Mouse (Mus musculus): ENCODE measurements around the gene Man1b1. TPM values are rescaled to one million over a fixed set of nuclear protein-coding genes. Genes with fewer than 3 reads are reported as not detected.

Gene Man1b1
- polyA plus RNA-seq (2014; fragmentation: Nextera tagmentation; extraction: Ambion mirVana), result 69.5 and 87.7 TPM in 2 replicates

- under 1% methylated on average over 78 of the region's 78 CpGs for WGBS
Measured at GRCm38 (mm10) chr2:25332286-25333160, at the start of gene Man1b1. Man1b1 (plus strand) TSS chr2:25332338.

GRCm38 (mm10) chr2:25285551-25285950 is 46.6 kb upstream of the Man1b1 start:
- no peak overlapping the region for H3K4me3 ChIP-seq (ENCODE audit: low read depth, low read length)
- no peaks in the 10 kb centered on the region for H3K4me1 ChIP-seq (ENCODE audit: control insufficient read depth, insufficient read depth, low read length)
- H3K27ac ChIP-seq (ENCODE audit: low read depth, low read length), result no peak overlapping the region
- peaks cover 57% of the 10 kb centered on the region for H3K36me3 ChIP-seq (ENCODE audit: control insufficient read depth, insufficient read depth, low read length)
- H3K27me3 ChIP-seq (replicated peaks; ENCODE audit: control insufficient read depth, insufficient read depth, low read length), result peaks cover 27% of the 10 kb centered on the region
- no peaks in the 10 kb centered on the region for H3K9me3 ChIP-seq (replicated peaks; ENCODE audit: control insufficient read depth, low read length)
- H3K4me2 ChIP-seq (ENCODE audit: low read length), result no peak overlapping the region
- ATAC-seq, result no peak
- DNase-seq (ENCODE audit: low spot score), result no peak
- H3K9ac ChIP-seq (ENCODE audit: low read length), result no peak overlapping the region
- WGBS, result 95% methylated on average over 2 of the region's 2 CpGs

More at GRCm38 (mm10) chr2:25332286-25333160, at the start of gene Man1b1:
- peak; percentile 100 for DNase-seq (ENCODE audit: low spot score)
- H3K36me3 ChIP-seq (ENCODE audit: control insufficient read depth, insufficient read depth, low read length), result peaks cover 37% of the 10 kb centered on the region
- peak within 1 kb of the TSS; percentile 88 for H3K27ac ChIP-seq (ENCODE audit: low read depth, low read length)
- peak within 1 kb of the TSS; percentile 89 for H3K4me3 ChIP-seq (ENCODE audit: low read depth, low read length)
- peak; percentile 99 for ATAC-seq
- H3K4me1 ChIP-seq (ENCODE audit: control insufficient read depth, insufficient read depth, low read length), result peaks cover 13% of the 10 kb centered on the region
- H3K9me3 ChIP-seq (replicated peaks; ENCODE audit: control insufficient read depth, low read length), result no peaks in the 10 kb centered on the region
- H3K9ac ChIP-seq (ENCODE audit: low read length), result peak within 1 kb of the TSS; percentile 92
- H3K27me3 ChIP-seq (replicated peaks; ENCODE audit: control insufficient read depth, insufficient read depth, low read length), result no peaks in the 10 kb centered on the region
- H3K4me2 ChIP-seq (ENCODE audit: low read length), result peak within 1 kb of the TSS; percentile 92

GRCm38 (mm10) chr2:25286314-25286713 is 45.8 kb upstream of the Man1b1 start:
- H3K4me1 ChIP-seq (ENCODE audit: control insufficient read depth, insufficient read depth, low read length), result no peaks in the 10 kb centered on the region
- H3K4me2 ChIP-seq (ENCODE audit: low read length), result no peak overlapping the region
- peaks cover 35% of the 10 kb centered on the region for H3K27me3 ChIP-seq (replicated peaks; ENCODE audit: control insufficient read depth, insufficient read depth, low read length)
- H3K4me3 ChIP-seq (ENCODE audit: low read depth, low read length), result no peak overlapping the region
- no peak overlapping the region for H3K27ac ChIP-seq (ENCODE audit: low read depth, low read length)
- H3K36me3 ChIP-seq (ENCODE audit: control insufficient read depth, insufficient read depth, low read length), result peaks cover 50% of the 10 kb centered on the region
- H3K9me3 ChIP-seq (replicated peaks; ENCODE audit: control insufficient read depth, low read length), result no peaks in the 10 kb centered on the region
- ATAC-seq (no peak), DNase-seq (ENCODE audit: low spot score) (no peak)
- no peak overlapping the region for H3K9ac ChIP-seq (ENCODE audit: low read length)
- WGBS, result 86% methylated on average over 1 of the region's 1 CpGs

GRCm38 (mm10) chr2:25286837-25287636 is 45.1 kb upstream of the Man1b1 start:
- Histone ChIP-seq H3K4me3 (ENCODE audit: low read depth, low read length) (no peak overlapping the region), H3K36me3 (ENCODE audit: control insufficient read depth, insufficient read depth, low read length) (peaks cover 44% of the 10 kb centered on the region), H3K4me1 (ENCODE audit: control insufficient read depth, insufficient read depth, low read length) (no peaks in the 10 kb centered on the region), H3K9me3 (replicated peaks; ENCODE audit: control insufficient read depth, low read length) (no peaks in the 10 kb centered on the region), H3K4me2 (ENCODE audit: low read length) (no peak overlapping the region), H3K27me3 (replicated peaks; ENCODE audit: control insufficient read depth, insufficient read depth, low read length) (peaks cover 42% of the 10 kb centered on the region), H3K9ac (ENCODE audit: low read length) (no peak overlapping the region), H3K27ac (ENCODE audit: low read depth, low read length) (no peak overlapping the region)
- 67% methylated on average over 7 of the region's 7 CpGs for WGBS
- no peak for DNase-seq (ENCODE audit: low spot score)
- no peak for ATAC-seq

GRCm38 (mm10) chr2:25287927-25288649 is 44.0 kb upstream of the Man1b1 start, which contains the start of gene Tmem210:
Tmem210 (plus strand) TSS chr2:25288145.
- H3K9me3 ChIP-seq (replicated peaks; ENCODE audit: control insufficient read depth, low read length), result no peaks in the 10 kb centered on the region
- no peak within 1 kb of the TSS for H3K9ac ChIP-seq (ENCODE audit: low read length)
- no peak within 1 kb of the TSS for H3K4me2 ChIP-seq (ENCODE audit: low read length)
- H3K27me3 ChIP-seq (replicated peaks; ENCODE audit: control insufficient read depth, insufficient read depth, low read length), result peaks cover 53% of the 10 kb centered on the region
- 90% methylated on average over 6 of the region's 6 CpGs for WGBS
- H3K36me3 ChIP-seq (ENCODE audit: control insufficient read depth, insufficient read depth, low read length), result peaks cover 34% of the 10 kb centered on the region
- H3K27ac ChIP-seq (ENCODE audit: low read depth, low read length), result no peak within 1 kb of the TSS
- H3K4me3 ChIP-seq (ENCODE audit: low read depth, low read length), result no peak within 1 kb of the TSS
- no peaks in the 10 kb centered on the region for H3K4me1 ChIP-seq (ENCODE audit: control insufficient read depth, insufficient read depth, low read length)
- no peak for DNase-seq (ENCODE audit: low spot score)
- ATAC-seq, result no peak

- ATAC-seq (no peak), DNase-seq (ENCODE audit: low spot score) (no peak)
- Histone ChIP-seq H3K9me3 (replicated peaks; ENCODE audit: control insufficient read depth, low read length) (no peaks in the 10 kb centered on the region), H3K4me2 (ENCODE audit: low read length) (no peak overlapping the region), H3K27ac (ENCODE audit: low read depth, low read length) (no peak overlapping the region), H3K4me3 (ENCODE audit: low read depth, low read length) (no peak overlapping the region), H3K9ac (ENCODE audit: low read length) (no peak overlapping the region), H3K27me3 (replicated peaks; ENCODE audit: control insufficient read depth, insufficient read depth, low read length) (peaks cover 55% of the 10 kb centered on the region), H3K36me3 (ENCODE audit: control insufficient read depth, insufficient read depth, low read length) (peaks cover 26% of the 10 kb centered on the region), H3K4me1 (ENCODE audit: control insufficient read depth, insufficient read depth, low read length) (no peaks in the 10 kb centered on the region)
- 84% methylated on average over 7 of the region's 7 CpGs for WGBS
Measured at GRCm38 (mm10) chr2:25288734-25289345, 43.3 kb upstream of the Man1b1 start.

- Histone ChIP-seq H3K36me3 (ENCODE audit: control insufficient read depth, insufficient read depth, low read length) (peaks cover 18% of the 10 kb centered on the region), H3K27me3 (replicated peaks; ENCODE audit: control insufficient read depth, insufficient read depth, low read length) (peaks cover 55% of the 10 kb centered on the region), H3K4me1 (ENCODE audit: control insufficient read depth, insufficient read depth, low read length) (no peaks in the 10 kb centered on the region), H3K4me3 (ENCODE audit: low read depth, low read length) (peak within 1 kb of the TSS; percentile 20), H3K9me3 (replicated peaks; ENCODE audit: control insufficient read depth, low read length) (no peaks in the 10 kb centered on the region), H3K4me2 (ENCODE audit: low read length) (peak within 1 kb of the TSS; percentile 42), H3K27ac (ENCODE audit: low read depth, low read length) (no peak within 1 kb of the TSS), H3K9ac (ENCODE audit: low read length) (0 out of 2 replicates have a peak within 1 kb of the TSS, but pooled peaks have one; percentile 35)
- DNase-seq (ENCODE audit: low spot score), result peak; percentile 38
- WGBS, result 5% methylated on average over 11 of the region's 11 CpGs
- ATAC-seq, result no peak
Measured at GRCm38 (mm10) chr2:25289651-25290050, 42.5 kb upstream of the Man1b1 start, which contains the start of gene Lrrc26. Lrrc26 (plus strand) TSS chr2:25289915.
